Mouse (Mus musculus) CH12.LX (cell line): Measurements from ENCODE around the gene Gm8660. TPM values are rescaled to one million over a fixed set of nuclear protein-coding genes. Genes with fewer than 3 reads are reported as not detected.
"Not testable (repeated sequence)": the region's sequence is repeated elsewhere in the genome, so short reads cannot be mapped to it uniquely, and the experiment has no call there.

Experiments
- DNase-seq: peaks from one replicate; pipeline ENCODE4 v3.0.0-alpha.2; 2013; ENCODE audit errors: extremely low read depth
- H3K27ac ChIP-seq: 2 replicates; pipeline ENCODE4 v1.5.1; 2012; ENCODE audit warnings: low read depth, mild to moderate bottlenecking, control low read depth, moderate library complexity; ENCODE audit not compliant: insufficient read depth
- H3K27me3 ChIP-seq: replicated peaks from 2 replicates; pipeline ENCODE3; 2012; ENCODE audit warnings: inconsistent platforms
- H3K36me3 ChIP-seq, 2 experiments: replicated peaks in 1 of 2; 2 replicates each; pipeline versions ENCODE3 to v1.6.1; 2012; ENCODE audit warnings: inconsistent platforms in 1 of 2, low read length in 1 of 2, mild to moderate bottlenecking in 1 of 2, mixed read lengths in 1 of 2, moderate library complexity in 1 of 2; ENCODE audit not compliant: control insufficient read depth in 1 of 2, insufficient read depth in 1 of 2
- H3K4me1 ChIP-seq, 2 experiments: 2 replicates each; pipeline ENCODE4 v1.6.1; 2012; ENCODE audit warnings: inconsistent platforms in 1 of 2, moderate library complexity in 1 of 2; ENCODE audit not compliant: insufficient read depth in 2 of 2, control insufficient read depth in 1 of 2
- H3K4me2 ChIP-seq: 2 replicates; pipeline ENCODE4 v1.6.1; 2012; ENCODE audit warnings: low read depth, mild to moderate bottlenecking, control low read depth; ENCODE audit not compliant: poor library complexity, insufficient read depth, severe bottlenecking
- H3K4me3 ChIP-seq, 3 experiments: fragments of 150-350 bp in 1 of 3; sonication (generic) in 1 of 3; replicated peaks in 1 of 3; 2 replicates each; pipeline versions ENCODE3 to v1.5.1; 2011 to 2012; ENCODE audit warnings: low read depth in 2 of 3, low read length in 2 of 3, mild to moderate bottlenecking in 2 of 3, moderate library complexity in 2 of 3, control low read depth in 1 of 3, improper control_type of control experiment in 1 of 3, inconsistent platforms in 1 of 3, mixed read lengths in 1 of 3; ENCODE audit not compliant: poor library complexity in 1 of 3
- H3K79me2 ChIP-seq: replicated peaks from 2 replicates; pipeline ENCODE4 v1.6.1; 2012; ENCODE audit warnings: mild to moderate bottlenecking, moderate library complexity; ENCODE audit not compliant: control insufficient read depth, poor library complexity, insufficient read depth, severe bottlenecking; ENCODE audit errors: extremely low read depth
- H3K9ac ChIP-seq: 2 replicates; pipeline ENCODE4 v1.6.1; 2012; ENCODE audit warnings: low read depth, mild to moderate bottlenecking, control low read depth, moderate library complexity; ENCODE audit not compliant: insufficient read depth
- H3K9me3 ChIP-seq: replicated peaks from 2 replicates; pipeline ENCODE3; 2012; ENCODE audit warnings: low read length, inconsistent platforms, mixed read lengths
- dilution Hi-C: fragments of 300-500 bp; cut with MboI; formaldehyde crosslinking; loops from 2 replicates; pipeline ENCODE4 v1.14.3; 2020; ENCODE audit warnings: low sequenced_read_pairs; ENCODE audit not compliant: extremely low pct_unique_long_range_greater_than_20kb, extremely low pct_ligation_motif_present
- in situ Hi-C: fragments of 300-500 bp; cut with MboI; formaldehyde crosslinking; loops from 3 replicates; pipeline ENCODE4 v1.14.3; 2019; ENCODE audit warnings: low sequenced_read_pairs, low pct_ligation_motif_present, low pct_unique_long_range_greater_than_20kb, mixed read lengths
- polyA plus RNA-seq: library from polyadenylated mRNA; unstranded; fragments of >175 nt; gene quantifications from 2 replicates; pipeline ENCODE4 v1.2.1, GENCODE M21; 2012; ENCODE audit warnings: low read depth; ENCODE audit not compliant: insufficient read length
- total RNA-seq, 2 experiments: library from RNA; depleted of rRNA; stranded (reverse); fragments of 300-350 nt in 1 of 2; fragments of >200 nt in 1 of 2; gene quantifications; 2 replicates each; pipeline ENCODE4 v1.2.3; 2012 to 2014

Gm8660 gene
- not detected in 2 replicates for total RNA-seq (2012; rRNA removed)
- total RNA-seq (2014; rRNA removed) = not detected in 2 replicates
- polyA plus RNA-seq = not detected in 2 replicates

GRCm38 (mm10) chr7:22370939-22371338 is at the start of gene Gm8660:
Gene Gm8660, minus strand, starts transcription at chr7:22371039.
- H3K9ac ChIP-seq, H3K4me3 ChIP-seq, H3K4me1 ChIP-seq, H3K36me3 ChIP-seq, H3K27ac ChIP-seq, dilution Hi-C loops, H3K79me2 ChIP-seq, in situ Hi-C loops, DNase-seq, H3K4me2 ChIP-seq, H3K9me3 ChIP-seq, H3K27me3 ChIP-seq: not testable (repeated sequence)

- in situ Hi-C loops, H3K27ac ChIP-seq: not testable (repeated sequence)
Measured at GRCm38 (mm10) chr7:22413283-22413682, 42.4 kb upstream of the Gm8660 start, which contains the start of gene Vmn1r148. Gene Vmn1r148, plus strand, starts transcription at chr7:22413583.

DNA sequence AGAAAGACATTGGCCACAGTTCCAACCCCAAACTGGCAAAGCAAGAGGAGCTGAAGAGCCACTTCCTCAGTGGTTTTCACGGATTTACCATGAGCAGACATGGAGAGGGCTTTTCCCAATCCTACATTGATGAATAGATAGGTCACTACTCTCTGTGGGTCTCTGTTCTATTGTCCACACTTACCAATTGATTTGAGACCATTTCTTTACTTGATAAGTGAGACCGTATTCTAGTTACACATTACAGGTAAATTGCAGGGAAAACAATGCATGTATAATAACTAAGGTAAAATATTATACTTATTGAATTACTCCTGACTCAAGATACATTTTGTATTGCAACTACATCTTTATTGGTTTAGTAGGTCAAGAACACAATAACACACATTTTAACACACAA is 41.2 kb downstream of the Gm8660 start, which contains the start of gene Gm4187:
Gm4187 (minus strand) TSS at position 101 of the 400 bp plus-strand sequence.
- H3K4me3 ChIP-seq, dilution Hi-C loops, H3K36me3 ChIP-seq, H3K9ac ChIP-seq, H3K27me3 ChIP-seq, DNase-seq, in situ Hi-C loops, H3K9me3 ChIP-seq, H3K27ac ChIP-seq, H3K4me2 ChIP-seq, H3K79me2 ChIP-seq, H3K4me1 ChIP-seq: not testable (repeated sequence)

More at GRCm38 (mm10) chr7:22413283-22413682, 42.4 kb upstream of the Gm8660 start, which contains the start of gene Vmn1r148:
- H3K4me2 ChIP-seq, H3K4me1 ChIP-seq, H3K36me3 ChIP-seq, H3K79me2 ChIP-seq, H3K27me3 ChIP-seq, DNase-seq, H3K9me3 ChIP-seq, H3K9ac ChIP-seq, dilution Hi-C loops, H3K4me3 ChIP-seq: not testable (repeated sequence)

Other genes starting within 250 kb of the Gm8660 start
- not detected in 2 replicates for gene Gm10666, start 236.3 kb downstream of the Gm8660 start, total RNA-seq (2012; rRNA removed)
- gene Gm10666, start 236.3 kb downstream of the Gm8660 start, total RNA-seq (2014; rRNA removed) = not detected in 2 replicates
- gene Gm10666, start 236.3 kb downstream of the Gm8660 start, polyA plus RNA-seq = not detected in 2 replicates
- not detected in 2 replicates for gene Vmn1r142, start 207.0 kb downstream of the Gm8660 start, total RNA-seq (2012; rRNA removed)
- gene Vmn1r142, start 207.0 kb downstream of the Gm8660 start, total RNA-seq (2014; rRNA removed) = not detected in 2 replicates
- not detected in 2 replicates for gene Vmn1r142, start 207.0 kb downstream of the Gm8660 start, polyA plus RNA-seq
- not detected in 2 replicates for gene Vmn1r143, start 181.7 kb downstream of the Gm8660 start, total RNA-seq (2012; rRNA removed)
- gene Vmn1r143, start 181.7 kb downstream of the Gm8660 start, total RNA-seq (2014; rRNA removed) = not detected in 2 replicates
- gene Vmn1r143, start 181.7 kb downstream of the Gm8660 start, polyA plus RNA-seq = not detected in 2 replicates
- not detected in 2 replicates for gene Gm8653, start 169.8 kb downstream of the Gm8660 start, total RNA-seq (2012; rRNA removed)
- not detected in 2 replicates for gene Gm8653, start 169.8 kb downstream of the Gm8660 start, total RNA-seq (2014; rRNA removed)
- gene Gm8653, start 169.8 kb downstream of the Gm8660 start, polyA plus RNA-seq = not detected in 2 replicates
- gene Gm8453, start 141.6 kb downstream of the Gm8660 start, total RNA-seq (2012; rRNA removed) = not detected in 2 replicates
- not detected in 2 replicates for gene Gm8453, start 141.6 kb downstream of the Gm8660 start, total RNA-seq (2014; rRNA removed)
- gene Gm8453, start 141.6 kb downstream of the Gm8660 start, polyA plus RNA-seq = not detected in 2 replicates
- gene Gm4187, start 41.3 kb downstream of the Gm8660 start, total RNA-seq (2012; rRNA removed) = not detected in 2 replicates
- gene Gm4187, start 41.3 kb downstream of the Gm8660 start, total RNA-seq (2014; rRNA removed) = not detected in 2 replicates
- gene Gm4187, start 41.3 kb downstream of the Gm8660 start, polyA plus RNA-seq = not detected in 2 replicates
- not detected in 2 replicates for gene Vmn1r148, start 42.5 kb upstream of the Gm8660 start, total RNA-seq (2012; rRNA removed)
- gene Vmn1r148, start 42.5 kb upstream of the Gm8660 start, total RNA-seq (2014; rRNA removed) = not detected in 2 replicates
- not detected in 2 replicates for gene Vmn1r148, start 42.5 kb upstream of the Gm8660 start, polyA plus RNA-seq
- gene Vmn1r149, start 67.2 kb upstream of the Gm8660 start, total RNA-seq (2012; rRNA removed) = not detected in 2 replicates
- not detected in 2 replicates for gene Vmn1r149, start 67.2 kb upstream of the Gm8660 start, total RNA-seq (2014; rRNA removed)
- not detected in 2 replicates for gene Vmn1r149, start 67.2 kb upstream of the Gm8660 start, polyA plus RNA-seq
- not detected in 2 replicates for gene Gm10665, start 93.0 kb upstream of the Gm8660 start, total RNA-seq (2012; rRNA removed)
- gene Gm10665, start 93.0 kb upstream of the Gm8660 start, total RNA-seq (2014; rRNA removed) = not detected in 2 replicates
- not detected in 2 replicates for gene Gm10665, start 93.0 kb upstream of the Gm8660 start, polyA plus RNA-seq
- not detected in 2 replicates for gene Vmn1r151, start 128.6 kb upstream of the Gm8660 start, total RNA-seq (2012; rRNA removed)
- gene Vmn1r151, start 128.6 kb upstream of the Gm8660 start, total RNA-seq (2014; rRNA removed) = not detected in 2 replicates
- not detected in 2 replicates for gene Vmn1r151, start 128.6 kb upstream of the Gm8660 start, polyA plus RNA-seq
- not detected in 2 replicates for gene Vmn1r152, start 151.9 kb upstream of the Gm8660 start, total RNA-seq (2012; rRNA removed)
- not detected in 2 replicates for gene Vmn1r152, start 151.9 kb upstream of the Gm8660 start, total RNA-seq (2014; rRNA removed)
- not detected in 2 replicates for gene Vmn1r152, start 151.9 kb upstream of the Gm8660 start, polyA plus RNA-seq
- not detected in 2 replicates for gene Gm8677, start 163.8 kb upstream of the Gm8660 start, total RNA-seq (2012; rRNA removed)
- gene Gm8677, start 163.8 kb upstream of the Gm8660 start, total RNA-seq (2014; rRNA removed) = not detected in 2 replicates
- gene Gm8677, start 163.8 kb upstream of the Gm8660 start, polyA plus RNA-seq = not detected in 2 replicates
- gene Gm4201, start 194.3 kb upstream of the Gm8660 start, total RNA-seq (2012; rRNA removed) = not detected in 2 replicates
- not detected in 2 replicates for gene Gm4201, start 194.3 kb upstream of the Gm8660 start, total RNA-seq (2014; rRNA removed)
- gene Gm4201, start 194.3 kb upstream of the Gm8660 start, polyA plus RNA-seq = not detected in 2 replicates
- gene Gm4565, start 217.1 kb upstream of the Gm8660 start, total RNA-seq (2012; rRNA removed) = not detected in 2 replicates
- gene Gm4565, start 217.1 kb upstream of the Gm8660 start, total RNA-seq (2014; rRNA removed) = not detected in 2 replicates
- not detected in 2 replicates for gene Gm4565, start 217.1 kb upstream of the Gm8660 start, polyA plus RNA-seq